Mouse (Mus musculus) CH12.LX (cell line): ENCODE measurements around the gene Tmem63c. TPM values are rescaled to one million over a fixed set of nuclear protein-coding genes. Genes with fewer than 3 reads are reported as not detected.

ENCODE experiments used
- DNase-seq: peaks from one replicate; pipeline ENCODE4 v3.0.0-alpha.2; 2013; ENCODE audit errors: extremely low read depth
- H3K27ac ChIP-seq: 2 replicates; pipeline ENCODE4 v1.5.1; 2012; ENCODE audit warnings: low read depth, mild to moderate bottlenecking, control low read depth, moderate library complexity; ENCODE audit not compliant: insufficient read depth
- H3K27me3 ChIP-seq: replicated peaks from 2 replicates; pipeline ENCODE3; 2012; ENCODE audit warnings: inconsistent platforms
- H3K36me3 ChIP-seq, 2 experiments: replicated peaks in 1 of 2; 2 replicates each; pipeline versions ENCODE3 to v1.6.1; 2012; ENCODE audit warnings: inconsistent platforms in 1 of 2, low read length in 1 of 2, mild to moderate bottlenecking in 1 of 2, mixed read lengths in 1 of 2, moderate library complexity in 1 of 2; ENCODE audit not compliant: control insufficient read depth in 1 of 2, insufficient read depth in 1 of 2
- H3K4me1 ChIP-seq, 2 experiments: 2 replicates each; pipeline ENCODE4 v1.6.1; 2012; ENCODE audit warnings: inconsistent platforms in 1 of 2, moderate library complexity in 1 of 2; ENCODE audit not compliant: insufficient read depth in 2 of 2, control insufficient read depth in 1 of 2
- H3K4me2 ChIP-seq: 2 replicates; pipeline ENCODE4 v1.6.1; 2012; ENCODE audit warnings: low read depth, mild to moderate bottlenecking, control low read depth; ENCODE audit not compliant: poor library complexity, insufficient read depth, severe bottlenecking
- H3K4me3 ChIP-seq, 3 experiments: fragments of 150-350 bp in 1 of 3; sonication (generic) in 1 of 3; replicated peaks in 1 of 3; 2 replicates each; pipeline versions ENCODE3 to v1.5.1; 2011 to 2012; ENCODE audit warnings: low read depth in 2 of 3, low read length in 2 of 3, mild to moderate bottlenecking in 2 of 3, moderate library complexity in 2 of 3, control low read depth in 1 of 3, improper control_type of control experiment in 1 of 3, inconsistent platforms in 1 of 3, mixed read lengths in 1 of 3; ENCODE audit not compliant: poor library complexity in 1 of 3
- H3K79me2 ChIP-seq: replicated peaks from 2 replicates; pipeline ENCODE4 v1.6.1; 2012; ENCODE audit warnings: mild to moderate bottlenecking, moderate library complexity; ENCODE audit not compliant: control insufficient read depth, poor library complexity, insufficient read depth, severe bottlenecking; ENCODE audit errors: extremely low read depth
- H3K9ac ChIP-seq: 2 replicates; pipeline ENCODE4 v1.6.1; 2012; ENCODE audit warnings: low read depth, mild to moderate bottlenecking, control low read depth, moderate library complexity; ENCODE audit not compliant: insufficient read depth
- H3K9me3 ChIP-seq: replicated peaks from 2 replicates; pipeline ENCODE3; 2012; ENCODE audit warnings: low read length, inconsistent platforms, mixed read lengths
- CHD1 ChIP-seq: IDR thresholded peaks from 2 replicates; pipeline ENCODE4 v1.6.1; 2012; ENCODE audit warnings: low read depth, low read length, improper control_type of control experiment, inconsistent platforms
- CHD2 ChIP-seq: IDR thresholded peaks from 2 replicates; pipeline ENCODE4 v1.6.1; 2011; ENCODE audit warnings: low read length, improper control_type of control experiment
- ELF1 ChIP-seq: IDR thresholded peaks from 2 replicates; pipeline ENCODE4 v1.6.1; 2014; ENCODE audit warnings: low read depth, mild to moderate bottlenecking, inconsistent platforms, low read length, improper control_type of control experiment
- EP300 ChIP-seq: IDR thresholded peaks from 2 replicates; pipeline ENCODE4 v1.6.1; 2011; ENCODE audit warnings: low read length, improper control_type of control experiment
- JUND ChIP-seq: conservative IDR thresholded peaks from 2 replicates; pipeline ENCODE4 v1.6.1; 2011; ENCODE audit warnings: low read depth, low read length, improper control_type of control experiment
- MAFK ChIP-seq: IDR thresholded peaks from 2 replicates; pipeline ENCODE4 v1.6.1; 2011; ENCODE audit warnings: low read length, improper control_type of control experiment; ENCODE audit not compliant: insufficient replicate concordance
- PAX5 ChIP-seq: IDR thresholded peaks from 2 replicates; pipeline ENCODE4 v1.6.1; 2012; ENCODE audit warnings: low read length, inconsistent platforms, mixed read lengths
- POLR2AphosphoS2 ChIP-seq: IDR thresholded peaks from 2 replicates; pipeline ENCODE4 v1.6.1; 2011; ENCODE audit warnings: low read depth, low read length, improper control_type of control experiment
- RAD21 ChIP-seq: IDR thresholded peaks from 2 replicates; pipeline ENCODE4 v1.6.1; 2011; ENCODE audit warnings: low read depth, mild to moderate bottlenecking, low read length, improper control_type of control experiment, moderate library complexity
- RCOR1 ChIP-seq: conservative IDR thresholded peaks from 2 replicates; pipeline ENCODE4 v1.6.1; 2012; ENCODE audit warnings: low read depth, mild to moderate bottlenecking, inconsistent platforms, low read length, improper control_type of control experiment
- SIN3A ChIP-seq: IDR thresholded peaks from 2 replicates; pipeline ENCODE4 v1.6.1; 2012; ENCODE audit warnings: low read length, improper control_type of control experiment, inconsistent platforms
- SMC3 ChIP-seq: IDR thresholded peaks from 2 replicates; pipeline ENCODE4 v1.6.1; 2011; ENCODE audit warnings: low read depth, low read length, improper control_type of control experiment
- UBTF ChIP-seq: IDR thresholded peaks from 2 replicates; pipeline ENCODE4 v1.6.1; 2012; ENCODE audit warnings: low read depth, mild to moderate bottlenecking, inconsistent platforms, low read length, improper control_type of control experiment, moderate library complexity
- USF1 ChIP-seq: IDR thresholded peaks from 2 replicates; pipeline ENCODE4 v1.6.1; 2014; ENCODE audit warnings: low read depth, mild to moderate bottlenecking, inconsistent platforms, low read length, improper control_type of control experiment
- ZKSCAN1 ChIP-seq: IDR thresholded peaks from 2 replicates; pipeline ENCODE4 v1.6.1; 2012; ENCODE audit warnings: low read depth, inconsistent platforms, low read length, improper control_type of control experiment, borderline replicate concordance
- ZNF384 ChIP-seq: IDR thresholded peaks from 2 replicates; pipeline ENCODE4 v1.6.1; 2012; ENCODE audit warnings: low read depth, low read length, improper control_type of control experiment, inconsistent platforms
- dilution Hi-C: fragments of 300-500 bp; cut with MboI; formaldehyde crosslinking; loops from 2 replicates; pipeline ENCODE4 v1.14.3; 2020; ENCODE audit warnings: low sequenced_read_pairs; ENCODE audit not compliant: extremely low pct_unique_long_range_greater_than_20kb, extremely low pct_ligation_motif_present
- in situ Hi-C: fragments of 300-500 bp; cut with MboI; formaldehyde crosslinking; loops from 3 replicates; pipeline ENCODE4 v1.14.3; 2019; ENCODE audit warnings: low sequenced_read_pairs, low pct_ligation_motif_present, low pct_unique_long_range_greater_than_20kb, mixed read lengths
- polyA plus RNA-seq: library from polyadenylated mRNA; unstranded; fragments of >175 nt; gene quantifications from 2 replicates; pipeline ENCODE4 v1.2.1, GENCODE M21; 2012; ENCODE audit warnings: low read depth; ENCODE audit not compliant: insufficient read length
- total RNA-seq, 2 experiments: library from RNA; depleted of rRNA; stranded (reverse); fragments of 300-350 nt in 1 of 2; fragments of >200 nt in 1 of 2; gene quantifications; 2 replicates each; pipeline ENCODE4 v1.2.3; 2012 to 2014

The Tmem63c gene
- total and polyA plus RNA-seq, 3 experiments = 0.08 to 0.53 (median 0.11) TPM

DNA sequence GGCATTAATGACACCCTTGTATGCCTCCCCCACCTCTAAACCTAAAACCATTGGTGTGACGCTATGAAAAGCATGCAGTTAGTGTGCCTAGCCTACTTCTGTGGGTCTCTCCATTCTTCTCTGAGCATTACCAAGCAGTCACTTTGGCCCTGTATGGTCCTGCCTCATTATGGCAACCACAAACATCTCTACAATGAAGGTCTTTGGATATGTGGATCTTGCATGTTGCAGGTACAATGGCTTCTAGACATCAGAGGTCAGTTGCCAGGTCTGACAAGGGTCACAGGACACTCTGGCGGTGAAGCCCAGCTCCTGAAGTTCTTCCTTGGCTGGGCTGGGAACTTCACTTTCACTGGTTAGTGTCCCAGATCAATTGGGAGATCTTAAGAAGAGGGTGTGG is 866 bp downstream of the Tmem63c start:
- Histone ChIP-seq H3K79me2 (no peaks in the 10 kb centered on the region), H3K4me2 (no peak overlapping the region), H3K36me3 (no peaks in the 10 kb centered on the region), H3K4me1 (peaks cover 0 to 9% of the 10 kb centered on the region in 2 experiments; a peak in 1 of 4 replicates), H3K27me3 (peaks cover 82% of the 10 kb centered on the region), H3K4me3 (no peak overlapping the region), H3K27ac (no peak overlapping the region), H3K9ac (no peak overlapping the region), H3K9me3 (peaks cover 6% of the 10 kb centered on the region)
- TF ChIP-seq USF1 (no peak), RAD21 (no peak), PAX5 (no peak), MAFK (no peak), UBTF (no peak), SIN3A (no peak), ZKSCAN1 (no peak), JUND (no peak), ELF1 (no peak), ZNF384 (no peak), SMC3 (no peak), CHD1 (no peak)
- dilution Hi-C loops = no loop called here
- in situ Hi-C loops = no loop called here
- no peak for DNase-seq

GRCm38 (mm10) chr12:87023456-87023855 is 2.3 kb downstream of the Tmem63c start:
- H3K9ac ChIP-seq = no peak overlapping the region
- DNase-seq = no peak
- H3K4me2 ChIP-seq = no peak overlapping the region
- in situ Hi-C loops = no loop called here
- H3K4me1 ChIP-seq = peaks cover 8 to 19% of the 10 kb centered on the region in 2 experiments
- H3K4me3 ChIP-seq = no peak overlapping the region
- TF ChIP-seq EP300 (no peak), CHD2 (no peak), RCOR1 (no peak), ELF1 (no peak), SIN3A (no peak), POLR2AphosphoS2 (no peak)
- peaks cover 91% of the 10 kb centered on the region for H3K27me3 ChIP-seq
- H3K9me3 ChIP-seq = peaks cover 4% of the 10 kb centered on the region
- no peak overlapping the region for H3K27ac ChIP-seq
- H3K36me3 ChIP-seq = no peaks in the 10 kb centered on the region
- no peaks in the 10 kb centered on the region for H3K79me2 ChIP-seq
- dilution Hi-C loops = no loop called here
